Mouse (Mus musculus) ovary, adult 18-20 months (tissue): Measurements from ENCODE around the gene Gtf3c2.
A peak's percentile ranks its signal among the peaks of the same experiment; 100 is the strongest.

Source experiments
- DNase-seq: peaks from one replicate; pipeline ENCODE4 v3.0.0; 2022; ENCODE audit warnings: low spot score, mixed read lengths

Gtf3c2 gene

DNA sequence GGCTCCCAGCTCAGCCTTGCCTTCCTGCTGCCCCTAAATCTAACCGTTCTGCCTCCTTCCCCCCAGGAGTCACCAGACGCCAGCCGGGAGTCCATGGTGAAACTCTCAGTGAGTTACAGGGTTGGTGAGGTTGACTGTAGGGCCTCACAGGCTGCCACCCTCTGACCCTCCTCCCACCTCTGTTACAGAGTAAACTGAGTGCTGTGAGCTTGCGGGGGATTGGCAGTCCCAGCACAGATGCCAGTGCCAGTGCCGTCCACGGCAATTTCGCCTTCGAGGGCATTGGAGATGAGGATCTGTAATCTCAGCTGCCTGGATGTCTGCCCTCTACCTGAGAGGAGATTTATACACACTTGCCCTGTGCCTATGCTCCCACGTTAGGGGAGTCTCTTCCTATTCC, 18.2 kb upstream of the Gtf3c2 start:
- no peak for DNase-seq

DNA sequence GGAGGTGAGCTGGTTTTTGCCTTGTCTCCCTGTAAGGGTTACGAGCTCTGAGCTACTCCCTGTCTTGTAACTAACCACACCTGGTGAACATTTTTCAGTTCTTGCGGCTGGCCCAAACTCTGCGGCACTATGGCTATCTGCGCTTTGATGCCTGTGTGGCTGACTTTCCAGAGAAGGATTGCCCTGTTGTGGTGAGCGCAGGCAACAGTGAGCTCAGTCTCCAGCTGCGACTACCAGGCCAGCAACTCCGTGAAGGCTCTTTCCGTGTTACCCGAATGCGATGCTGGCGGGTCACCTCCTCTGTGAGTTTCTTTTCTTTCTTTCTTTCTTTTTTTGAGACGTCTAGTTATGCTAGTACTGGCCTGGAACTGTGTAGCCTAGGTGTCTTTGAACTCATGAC, 17.1 kb upstream of the Gtf3c2 start:
- DNase-seq, result no peak

DNA sequence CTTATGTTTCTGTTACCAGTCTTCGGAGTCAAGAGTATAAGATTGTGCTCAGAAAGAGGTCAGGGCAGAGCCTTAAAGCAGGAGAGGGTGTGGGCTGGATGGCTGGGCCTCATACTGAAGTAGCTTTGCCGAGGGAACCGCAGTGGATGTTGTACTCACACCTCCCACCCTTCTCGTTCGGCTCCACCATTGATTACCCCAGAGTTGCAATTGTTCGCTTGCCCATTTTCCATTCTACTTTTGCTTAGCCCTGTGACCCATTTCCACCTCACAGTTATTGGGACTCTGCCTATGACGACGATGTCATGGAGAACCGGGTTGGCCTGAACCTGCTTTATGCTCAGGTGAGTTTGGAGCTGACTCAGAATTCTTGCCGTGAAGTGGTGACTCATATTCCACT, 16.3 kb upstream of the Gtf3c2 start:
- DNase-seq, result no peak

DNA sequence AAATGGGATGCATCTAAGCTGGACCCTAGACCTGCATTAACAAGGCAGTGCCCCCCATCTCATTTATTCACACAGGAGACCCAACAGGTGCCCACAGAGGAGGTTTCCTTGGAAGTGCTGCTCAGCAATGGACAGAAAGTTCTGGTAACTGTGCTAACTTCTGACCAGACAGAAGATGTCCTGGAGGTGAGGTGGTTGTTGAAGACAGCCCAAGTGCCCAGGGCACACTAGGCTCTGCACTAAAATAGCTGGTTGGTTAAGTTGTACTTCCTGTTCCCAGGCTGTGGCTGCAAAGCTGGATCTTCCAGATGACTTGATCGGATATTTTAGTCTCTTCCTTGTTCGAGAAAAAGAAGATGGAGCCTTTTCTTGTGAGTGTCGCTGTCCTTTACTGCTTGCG, 15.7 kb upstream of the Gtf3c2 start:
- DNase-seq, result no peak

DNA sequence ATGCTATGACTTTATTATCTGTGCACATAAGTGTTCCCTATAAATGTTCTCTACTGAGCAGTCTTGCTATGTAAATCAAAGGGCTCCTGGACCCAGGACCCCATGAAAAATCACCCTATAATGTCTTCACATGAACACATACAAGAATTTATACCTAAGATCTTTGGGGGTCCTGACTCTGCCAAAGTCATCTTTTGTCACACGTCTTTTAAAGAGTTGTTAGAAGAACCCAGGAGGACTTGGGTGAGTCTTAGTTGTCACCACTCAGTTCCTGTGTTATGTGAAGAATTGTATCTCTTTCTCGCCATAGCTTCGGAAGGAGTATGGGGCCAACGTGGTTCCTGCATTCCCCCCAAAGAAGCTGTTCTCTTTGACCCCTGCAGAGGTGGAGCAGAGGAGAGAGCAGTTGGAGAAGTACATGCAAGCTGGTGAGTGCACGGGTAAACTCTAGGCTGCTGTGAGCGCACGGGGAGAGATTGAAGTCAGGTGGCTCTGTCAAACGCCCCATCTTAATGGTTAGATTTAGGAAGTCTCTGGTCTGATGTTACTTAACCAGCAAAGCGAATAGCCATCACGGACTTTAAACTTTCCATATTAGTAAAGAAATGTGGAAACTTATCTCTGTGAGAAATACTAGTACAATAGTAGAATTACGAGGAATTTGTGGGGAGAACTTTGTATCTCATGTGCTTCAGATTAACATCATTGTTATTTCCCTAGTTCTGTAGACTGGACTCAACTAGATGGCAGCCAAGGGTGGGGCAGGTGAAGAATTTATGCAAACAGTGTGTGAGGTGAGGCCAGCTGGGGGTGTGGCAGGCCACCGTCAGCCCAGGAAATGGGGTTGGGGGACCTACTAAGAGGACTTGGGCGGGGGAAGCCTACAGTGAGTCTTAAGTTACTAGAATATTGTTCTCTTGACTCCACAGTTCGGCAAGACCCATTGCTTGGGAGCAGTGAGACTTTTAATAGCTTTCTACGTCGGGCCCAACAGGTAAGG, 14.8 kb upstream of the Gtf3c2 start:
- no peak for DNase-seq

- no peak for DNase-seq
These were observed 13.8 kb upstream of the Gtf3c2 start for GRCm38 (mm10) chr5:31193631-31194281.

DNA sequence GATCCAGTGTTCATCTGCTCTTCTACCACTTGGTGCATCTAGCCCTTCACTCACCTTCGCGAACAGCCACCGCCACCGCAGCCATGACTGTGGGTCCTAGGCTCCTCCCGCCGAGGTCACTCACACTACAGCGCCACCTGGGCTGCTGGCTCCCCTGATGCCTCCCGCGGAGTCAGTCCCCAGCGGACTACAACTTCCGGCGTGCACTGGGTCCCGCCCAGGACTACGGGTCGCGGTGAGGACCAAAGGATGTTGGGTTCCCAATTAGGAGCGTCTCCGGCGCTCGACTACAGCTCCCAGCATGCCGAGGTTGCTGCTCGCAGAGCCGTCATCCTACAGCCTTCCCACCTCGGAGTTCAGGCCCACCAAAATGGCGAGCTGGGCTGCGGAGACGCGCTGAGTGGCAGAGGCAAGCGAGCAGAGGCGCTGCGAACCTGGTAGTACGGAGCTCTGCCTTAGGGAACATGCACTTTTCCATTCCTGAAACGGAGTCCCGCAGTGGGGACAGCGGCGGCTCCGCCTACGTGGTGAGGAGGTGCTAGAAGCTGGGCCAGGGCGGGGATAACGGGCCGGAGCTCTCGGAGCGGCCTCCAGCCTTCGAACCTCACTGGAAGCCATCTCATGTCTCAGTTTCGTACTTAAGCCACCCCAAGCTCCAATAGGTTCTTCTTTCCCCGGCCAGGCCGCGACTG, 13.1 kb upstream of the Gtf3c2 start, which contains the start of the genes Snx17 and Eif2b4:
TSS of gene Snx17 (plus strand) at position 289 of the 692 bp plus-strand sequence.
TSS of gene Eif2b4 (minus strand) at position 492 of the 692 bp plus-strand sequence.
- peak; percentile 99 for DNase-seq

GRCm38 (mm10) chr5:31192045-31192938, 12.3 kb upstream of the Gtf3c2 start:
- DNase-seq, result no peak

- no peak for DNase-seq
These were observed 10.3 kb upstream of the Gtf3c2 start for GRCm38 (mm10) chr5:31190201-31190600.

- no peak for DNase-seq
These were observed 8.4 kb upstream of the Gtf3c2 start for GRCm38 (mm10) chr5:31188223-31188840.

- DNase-seq, result no peak
These were observed 3.7 kb upstream of the Gtf3c2 start for GRCm38 (mm10) chr5:31183678-31184077.

DNA sequence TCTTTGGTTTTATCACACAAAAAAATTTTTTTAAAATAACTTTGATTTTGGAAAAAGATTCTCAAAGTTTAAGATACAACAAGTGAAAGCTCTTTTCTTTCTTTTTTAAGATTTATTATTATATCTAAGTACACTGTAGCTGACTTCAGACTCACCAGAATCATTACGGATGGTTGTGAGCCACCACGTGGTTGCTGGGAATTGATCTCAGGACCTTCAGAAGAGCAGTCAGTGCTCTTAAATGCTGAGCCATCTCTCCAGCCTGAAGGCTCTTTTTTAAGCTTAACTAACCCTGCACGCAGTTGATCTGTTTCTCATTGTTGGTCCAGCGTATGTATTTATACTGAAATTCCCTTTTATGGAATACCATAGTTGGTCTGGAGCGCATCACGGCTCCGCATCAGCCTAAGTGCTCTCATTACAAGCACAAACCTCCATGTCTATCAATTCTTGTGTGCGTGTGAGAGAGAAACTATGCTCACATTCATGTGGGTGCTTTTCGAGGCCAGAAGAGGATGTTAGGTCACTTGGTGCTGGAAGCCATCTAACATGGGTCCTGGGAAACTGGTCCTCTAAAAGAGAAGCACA, 1.3 kb upstream of the Gtf3c2 start:
- DNase-seq, result no peak

- DNase-seq, result no peak
These were observed 611 bp downstream of the Gtf3c2 start for GRCm38 (mm10) chr5:31179301-31179765.

GRCm38 (mm10) chr5:31168630-31169029, 11.3 kb downstream of the Gtf3c2 start:
- no peak for DNase-seq

DNA sequence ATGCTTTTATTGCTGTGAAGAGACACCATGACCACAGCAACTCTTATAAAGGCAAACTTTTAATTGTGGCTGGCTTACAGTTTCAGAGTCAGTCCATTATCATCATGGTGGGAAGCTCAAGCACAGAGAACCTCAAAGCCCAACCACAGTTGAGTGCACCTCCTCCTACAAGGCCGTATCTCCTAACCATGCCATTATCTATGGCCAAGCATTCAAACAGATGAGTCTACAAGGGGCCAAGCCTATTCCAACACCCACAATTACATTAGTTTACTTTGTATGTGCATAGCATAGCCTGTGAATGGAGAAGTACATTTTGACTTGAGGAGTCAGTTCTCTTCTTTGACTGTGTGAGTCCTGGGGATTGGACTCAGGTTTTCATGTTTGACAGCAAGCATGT, 15.1 kb downstream of the Gtf3c2 start:
- DNase-seq, result no peak

GRCm38 (mm10) chr5:31162462-31162861, 17.5 kb downstream of the Gtf3c2 start:
- DNase-seq, result no peak

DNA sequence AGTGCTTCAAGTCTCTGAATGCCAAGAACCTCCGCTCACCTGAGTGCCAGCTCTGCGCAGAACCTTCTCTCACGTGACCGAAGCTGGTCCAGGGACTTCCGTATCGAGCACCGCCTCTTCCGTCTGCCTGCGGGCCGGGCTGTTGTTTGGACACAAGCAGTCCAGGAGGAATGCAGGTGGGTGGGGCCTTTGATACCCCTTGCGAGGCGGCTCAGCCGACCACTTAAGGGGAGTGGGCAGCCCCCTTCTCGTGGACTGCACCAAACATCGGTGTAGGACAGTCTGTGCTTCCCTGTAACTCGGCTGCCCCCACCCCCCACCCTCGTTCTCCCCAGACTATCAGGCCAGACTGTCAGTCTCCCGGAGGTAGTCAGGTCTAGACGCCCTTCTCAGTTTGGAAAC, 25.8 kb downstream of the Gtf3c2 start, which contains the start of gene Mpv17:
TSS of gene Mpv17 (minus strand) at position 100 of the 402 bp plus-strand sequence.
- DNase-seq, result peak; percentile 78

DNA sequence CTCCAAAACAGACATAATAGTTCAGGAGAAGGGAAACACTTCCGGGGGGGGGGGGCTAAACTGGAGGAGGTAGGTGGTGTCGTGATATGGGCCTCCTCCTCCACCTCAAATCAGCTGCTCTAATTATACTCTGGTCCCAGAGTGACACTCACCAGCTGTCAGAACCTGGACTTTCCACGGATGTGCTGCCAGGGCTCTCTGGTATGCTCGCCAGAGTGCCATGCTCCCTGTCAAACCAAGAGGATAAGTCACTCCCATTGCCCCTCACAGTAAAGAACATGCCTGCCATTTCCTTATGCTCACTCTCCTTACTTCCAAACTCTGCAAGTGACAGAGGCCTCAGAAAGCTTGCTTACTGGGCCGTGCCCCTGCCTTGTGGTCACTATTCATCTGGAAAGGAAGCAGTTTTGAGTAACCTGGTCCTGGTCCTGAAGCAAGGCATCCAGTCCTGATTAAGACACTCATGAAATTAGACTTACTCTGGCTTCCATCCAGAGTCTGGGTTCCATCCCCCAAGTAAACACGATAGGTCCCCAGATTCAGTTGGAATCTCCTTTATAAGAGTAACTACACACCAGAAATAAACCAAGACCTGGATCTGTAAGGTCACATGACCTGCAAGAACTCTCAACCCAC, 26.3 kb downstream of the Gtf3c2 start:
- no peak for DNase-seq

- no peak for DNase-seq
These were observed 28.2 kb downstream of the Gtf3c2 start for GRCm38 (mm10) chr5:31151746-31152145.

DNA sequence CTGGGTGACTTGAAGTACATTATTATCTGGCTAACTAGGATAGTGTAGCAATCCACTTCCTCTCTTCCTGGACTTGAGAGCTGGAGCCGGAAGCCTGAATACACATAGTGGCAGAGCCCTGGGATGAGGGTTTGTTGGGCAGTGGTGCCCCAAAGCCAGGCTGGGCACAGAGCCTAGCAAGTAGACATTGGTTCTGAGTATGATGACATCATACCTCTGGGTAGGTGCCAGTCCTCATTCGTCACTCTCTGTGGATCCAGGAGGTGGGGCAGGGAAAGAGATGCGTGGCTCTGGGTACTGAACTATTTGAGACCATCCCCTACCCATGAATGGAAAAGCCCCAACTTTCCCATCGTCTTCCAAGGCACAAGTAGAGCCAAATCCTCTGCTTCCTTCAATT, 30.2 kb downstream of the Gtf3c2 start:
- DNase-seq, result no peak
